ENCODE assay signal across 10 mouse cellular contexts in the genomic region with DNA sequence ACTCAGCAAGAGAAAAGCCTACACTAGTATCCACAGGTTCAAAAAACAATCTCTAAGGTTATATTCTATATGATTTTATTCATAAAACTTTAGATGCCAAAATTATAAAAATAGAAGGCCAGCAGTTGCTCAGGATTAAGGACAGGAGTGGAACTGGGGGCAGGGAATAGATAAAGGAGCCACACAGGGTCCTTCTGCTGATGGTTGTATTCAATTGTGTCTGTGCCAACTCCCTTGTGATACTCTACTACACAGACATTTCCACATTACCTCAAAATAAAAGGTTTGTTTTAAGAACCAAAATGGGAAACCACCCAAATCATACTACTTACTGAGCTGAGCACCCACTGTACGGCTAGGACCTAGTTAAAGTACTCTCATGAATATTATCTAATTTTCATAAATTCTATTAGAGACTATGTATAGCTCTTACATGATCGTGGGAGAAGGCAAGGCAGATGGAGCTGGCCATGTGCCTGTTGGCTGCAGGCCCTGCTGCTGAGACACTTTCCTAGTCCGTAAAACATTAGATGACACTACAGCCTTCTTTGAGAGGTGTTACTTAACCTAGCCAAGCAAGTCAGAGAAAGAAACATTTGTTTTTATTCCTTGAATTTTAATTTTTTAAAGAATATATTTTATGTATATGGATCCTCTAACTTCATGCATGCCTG. TPM values are rescaled to one million over a fixed set of nuclear protein-coding genes. Genes with fewer than 3 reads are reported as not detected.
DNase-seq lines count a peak whose midpoint lies in the region; ATAC-seq lines count a peak whose summit lies in the region.
"Had no signal": no experiment of that assay in that cellular context is flagged by ENCODE, and none has a peak within 500 bp of the region (broad histone marks: within the 10 kb centered on the region; RNA-seq: fewer than 3 reads in every experiment).

No protein-coding gene starts in this region.

- ATAC-seq in liver, embryonic 11.5 days (replicated peaks; ENCODE audit: low FRiP score): no peak
- ATAC-seq: liver, postnatal 0 days had no signal

- H3K9ac ChIP-seq in liver, embryonic 11.5 days (ENCODE audit: low read depth, low read length): no peak overlapping the region
- H3K9ac ChIP-seq: embryonic facial prominence, embryonic 12.5 days; liver, postnatal 0 days had no signal

- no peaks in the 10 kb centered on the region for H3K27me3 ChIP-seq in limb, embryonic 10.5 days (ENCODE audit: low read depth, poor library complexity, severe bottlenecking)
- no peaks in the 10 kb centered on the region for H3K27me3 ChIP-seq in liver, embryonic 11.5 days (replicated peaks; ENCODE audit: control insufficient read depth, insufficient read depth, low read length)
- H3K27me3 ChIP-seq: embryonic facial prominence, embryonic 12.5 days had no signal

- no peaks in the 10 kb centered on the region for H3K9me3 ChIP-seq in limb, embryonic 10.5 days (replicated peaks)
- no peaks in the 10 kb centered on the region for H3K9me3 ChIP-seq in liver, embryonic 11.5 days (ENCODE audit: control insufficient read depth, low read length)
- H3K9me3 ChIP-seq: embryonic facial prominence, embryonic 12.5 days had no signal

- H3K4me1 ChIP-seq in limb, embryonic 10.5 days: no peaks in the 10 kb centered on the region
- no peaks in the 10 kb centered on the region for H3K4me1 ChIP-seq in liver, embryonic 11.5 days (replicated peaks; ENCODE audit: control insufficient read depth, insufficient read depth, low read length)
- H3K4me1 ChIP-seq: embryonic facial prominence, embryonic 12.5 days had no signal

- peak; percentile 7 for DNase-seq in adipocyte (ENCODE audit: low spot score)
- DNase-seq in brain, embryonic 18.5 days (ENCODE audit: low read depth, low spot score): peak; percentile 30
- DNase-seq in gastrocnemius, adult 18-20 months (ENCODE audit: low spot score): peak; percentile 36
- DNase-seq in left cerebral cortex, adult 11 months (ENCODE audit: low spot score): peak; percentile 9
- DNase-seq in limb, embryonic 10.5 days (ENCODE audit: low spot score): no peak
- no peak for DNase-seq in liver, embryonic 11.5 days (ENCODE audit: low spot score)
- no peak for DNase-seq in adrenal gland, adult (ENCODE audit: inconsistent age in 2 of 2, low spot score in 1 of 2)
- DNase-seq: kidney, adult 18-20 months; liver, postnatal 0 days had no signal

- no peak overlapping the region for H3K4me2 ChIP-seq in liver, embryonic 11.5 days
- H3K4me2 ChIP-seq: embryonic facial prominence, embryonic 12.5 days had no signal

- WGBS in limb, embryonic 10.5 days: 93% methylated on average over 3 of the region's 3 CpGs
- WGBS in liver, embryonic 11.5 days: 94% methylated on average over 3 of the region's 3 CpGs

- H3K36me3 ChIP-seq in limb, embryonic 10.5 days: no peaks in the 10 kb centered on the region
- H3K36me3 ChIP-seq in liver, embryonic 11.5 days (ENCODE audit: control insufficient read depth, insufficient read depth, low read length): no peaks in the 10 kb centered on the region
- H3K36me3 ChIP-seq: embryonic facial prominence, embryonic 12.5 days had no signal

- no peak overlapping the region for H3K4me3 ChIP-seq in limb, embryonic 10.5 days
- H3K4me3 ChIP-seq in liver, embryonic 11.5 days (ENCODE audit: low read depth, low read length): no peak overlapping the region
- H3K4me3 ChIP-seq: embryonic facial prominence, embryonic 12.5 days had no signal

- H3K27ac ChIP-seq in limb, embryonic 10.5 days: no peak overlapping the region
- no peak overlapping the region for H3K27ac ChIP-seq in liver, embryonic 11.5 days (ENCODE audit: low read depth, low read length)
- H3K27ac ChIP-seq: embryonic facial prominence, embryonic 12.5 days had no signal

RNA-seq across cellular contexts. Expression of gene B3gnt6, which starts 37.5 kb away (rescaled TPM):
- total RNA-seq in gastrocnemius, adult 18-20 months (2021): not detected
- not detected in 2 replicates for polyA plus RNA-seq in limb, embryonic 10.5 days (2016; fragmentation: Nextera tagmentation; extraction: Ambion mirVana)
- 0.09 TPM in 1 of 2 replicates, not detected in the other for polyA plus RNA-seq in liver, embryonic 11.5 days (2014; fragmentation: Nextera tagmentation; extraction: Ambion mirVana)
- polyA plus RNA-seq: embryonic facial prominence, embryonic 12.5 days had no signal

RNA-seq across cellular contexts. Expression of gene Capn5, which starts 58.7 kb away (rescaled TPM):
- 1 to 10 TPM in 1 of 2 experiments, under 1 TPM in 1; 0.98 to 1.6 TPM for total RNA-seq in gastrocnemius, adult 18-20 months (2021)
- polyA plus RNA-seq in limb, embryonic 10.5 days (2016; fragmentation: Nextera tagmentation; extraction: Ambion mirVana): 3.4 and 4.5 TPM in 2 replicates
- polyA plus RNA-seq in liver, embryonic 11.5 days (2014; fragmentation: Nextera tagmentation; extraction: Ambion mirVana): 20.0 and 20.1 TPM in 2 replicates

Comparison
In these comparisons a context has a peak if more than half of its experiments do, and no peak if none do; other contexts are left out.
1. DNase-seq: peak in adipocyte (single experiment), brain, embryonic 18.5 days (single experiment), gastrocnemius, adult 18-20 months (single experiment) and left cerebral cortex, adult 11 months (single experiment); none in limb, embryonic 10.5 days (single experiment), liver, embryonic 11.5 days (single experiment) and adrenal gland, adult (0 of 2).